Mouse (Mus musculus) myocyte (in vitro differentiated cells): Measurements from ENCODE around the gene Rnf32.

Source experiments
- E2F4 ChIP-seq: IDR thresholded peaks from one replicate; pipeline ENCODE4 v1.6.1; 2011; ENCODE audit warnings: mild to moderate bottlenecking, control low read depth, moderate library complexity; ENCODE audit not compliant: insufficient read depth
- MAX ChIP-seq: IDR thresholded peaks from one replicate; pipeline ENCODE4 v1.6.1; 2011; ENCODE audit warnings: low read depth, mild to moderate bottlenecking, control low read depth
- MYOD1 ChIP-seq, 3 experiments: IDR thresholded peaks; one replicate each; pipeline ENCODE4 v1.6.1; 2011; ENCODE audit warnings: control low read depth in 2 of 3, low read depth in 2 of 3, mild to moderate bottlenecking in 2 of 3, moderate library complexity in 1 of 3; ENCODE audit not compliant: insufficient read length in 2 of 3, control insufficient read depth in 1 of 3
- POLR2A ChIP-seq: IDR thresholded peaks from one replicate; pipeline ENCODE4 v1.6.1; 2011; ENCODE audit warnings: low read depth, mild to moderate bottlenecking, control low read depth, moderate library complexity; ENCODE audit not compliant: insufficient read length
- POLR2AphosphoS2 ChIP-seq: IDR thresholded peaks from one replicate; pipeline ENCODE4 v1.6.1; 2011; ENCODE audit warnings: low read depth, control low read depth; ENCODE audit not compliant: insufficient read length
- REST ChIP-seq: IDR thresholded peaks from one replicate; pipeline ENCODE4 v1.6.1; 2011; ENCODE audit warnings: mild to moderate bottlenecking, control low read depth, moderate library complexity; ENCODE audit not compliant: insufficient read depth, insufficient read length
- SRF ChIP-seq: IDR thresholded peaks from one replicate; pipeline ENCODE4 v1.6.1; 2011; ENCODE audit warnings: low read depth; ENCODE audit not compliant: control insufficient read depth, insufficient read length
- TCF12 ChIP-seq: IDR thresholded peaks from one replicate; pipeline ENCODE4 v1.6.1; 2011; ENCODE audit warnings: mild to moderate bottlenecking, control low read depth; ENCODE audit not compliant: poor library complexity, insufficient read depth, severe bottlenecking
- TCF3 ChIP-seq: IDR thresholded peaks from one replicate; pipeline ENCODE4 v1.6.1; 2011; ENCODE audit warnings: low read depth, control low read depth; ENCODE audit not compliant: insufficient read length
- USF1 ChIP-seq: IDR thresholded peaks from one replicate; pipeline ENCODE4 v1.6.1; 2011; ENCODE audit warnings: low read depth, mild to moderate bottlenecking, control low read depth, moderate library complexity

DNA sequence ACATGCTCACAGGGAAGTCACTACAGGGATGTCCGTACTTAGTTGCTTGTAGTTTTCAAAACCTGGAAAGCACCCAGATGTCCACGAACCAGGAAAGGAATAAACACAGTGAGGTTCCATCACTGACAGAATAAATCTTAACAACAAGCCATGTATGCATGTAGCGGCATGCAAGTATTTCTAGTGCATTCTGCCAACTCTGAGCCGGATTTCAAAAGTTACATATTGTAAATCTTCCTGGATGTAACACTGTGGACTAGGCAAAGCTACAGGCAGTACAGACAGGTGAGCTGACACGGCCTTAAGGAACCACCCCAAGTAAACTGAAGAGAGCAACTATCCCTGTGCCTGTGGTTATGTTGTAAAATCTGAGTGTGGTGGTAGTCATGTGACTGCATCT lies 9.0 kb upstream of the Rnf32 start:
- TF ChIP-seq POLR2A = no peak
- TF ChIP-seq MAX = no peak
- no peak for TF ChIP-seq USF1
- TF ChIP-seq REST = no peak
- no peak for TF ChIP-seq POLR2AphosphoS2
- TF ChIP-seq TCF12 = no peak
- TF ChIP-seq E2F4 = no peak
- no peak for TF ChIP-seq MYOD1 (IDR thresholded peaks at IDR 0.05; ENCODE audit: control insufficient read depth in 1 of 3, insufficient read length in 2 of 3, low read depth in 2 of 3)
- no peak for TF ChIP-seq SRF
- TF ChIP-seq TCF3 = no peak
